Mouse (Mus musculus): ENCODE results near the gene Olfr1369-ps1. TPM values are rescaled to one million over a fixed set of nuclear protein-coding genes. Genes with fewer than 3 reads are reported as not detected.

The Olfr1369-ps1 gene
- polyA plus RNA-seq, 1 experiment from 2014 or later, result 0.04 TPM

DNA sequence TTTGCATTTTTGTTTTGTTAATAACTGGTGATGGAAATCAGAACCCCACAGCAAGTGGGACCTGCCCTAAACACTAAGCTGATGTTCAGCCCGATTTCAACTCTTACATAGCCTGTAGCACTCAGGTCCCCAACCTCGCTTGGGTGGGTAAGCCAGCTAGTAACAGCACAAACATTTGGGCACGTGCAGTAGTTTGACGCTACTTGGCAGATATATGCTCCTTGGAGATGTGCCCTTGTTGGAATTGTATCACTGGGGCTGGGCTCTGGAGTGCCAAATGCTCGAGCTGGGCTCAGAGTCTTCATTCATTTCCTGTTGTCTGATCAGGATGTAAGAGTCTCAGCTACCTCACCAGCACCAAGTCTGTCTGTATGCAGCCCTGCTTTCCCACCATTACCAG is 51.3 kb downstream of the Olfr1369-ps1 start:
- 62% methylated on average over 5 of the region's 5 CpGs for WGBS
- ATAC-seq (ENCODE audit: low FRiP score, low TSS enrichment), result no peak
- Histone ChIP-seq H3K27me3 (ENCODE audit: control insufficient read depth, insufficient read depth, low read length) (no peaks in the 10 kb centered on the region), H3K9ac (ENCODE audit: low read length) (no peak overlapping the region), H3K36me3 (ENCODE audit: control insufficient read depth, insufficient read depth, low read length) (no peaks in the 10 kb centered on the region), H3K4me2 (replicated peaks; ENCODE audit: low read depth) (no peak overlapping the region), H3K27ac (replicated peaks) (no peak overlapping the region), H3K4me1 (replicated peaks; ENCODE audit: control insufficient read depth, insufficient read depth) (no peaks in the 10 kb centered on the region), H3K4me3 (ENCODE audit: low read depth, low read length) (no peak overlapping the region), H3K9me3 (ENCODE audit: control insufficient read depth, low read length) (no peaks in the 10 kb centered on the region)
- TF ChIP-seq CTCF (IDR thresholded peaks at IDR 0.05; ENCODE audit: low read depth) (no peak), EP300 (optimal IDR thresholded peaks at IDR 0.05) (no peak)
- DNase-seq (ENCODE audit: low spot score), result no peak

DNA sequence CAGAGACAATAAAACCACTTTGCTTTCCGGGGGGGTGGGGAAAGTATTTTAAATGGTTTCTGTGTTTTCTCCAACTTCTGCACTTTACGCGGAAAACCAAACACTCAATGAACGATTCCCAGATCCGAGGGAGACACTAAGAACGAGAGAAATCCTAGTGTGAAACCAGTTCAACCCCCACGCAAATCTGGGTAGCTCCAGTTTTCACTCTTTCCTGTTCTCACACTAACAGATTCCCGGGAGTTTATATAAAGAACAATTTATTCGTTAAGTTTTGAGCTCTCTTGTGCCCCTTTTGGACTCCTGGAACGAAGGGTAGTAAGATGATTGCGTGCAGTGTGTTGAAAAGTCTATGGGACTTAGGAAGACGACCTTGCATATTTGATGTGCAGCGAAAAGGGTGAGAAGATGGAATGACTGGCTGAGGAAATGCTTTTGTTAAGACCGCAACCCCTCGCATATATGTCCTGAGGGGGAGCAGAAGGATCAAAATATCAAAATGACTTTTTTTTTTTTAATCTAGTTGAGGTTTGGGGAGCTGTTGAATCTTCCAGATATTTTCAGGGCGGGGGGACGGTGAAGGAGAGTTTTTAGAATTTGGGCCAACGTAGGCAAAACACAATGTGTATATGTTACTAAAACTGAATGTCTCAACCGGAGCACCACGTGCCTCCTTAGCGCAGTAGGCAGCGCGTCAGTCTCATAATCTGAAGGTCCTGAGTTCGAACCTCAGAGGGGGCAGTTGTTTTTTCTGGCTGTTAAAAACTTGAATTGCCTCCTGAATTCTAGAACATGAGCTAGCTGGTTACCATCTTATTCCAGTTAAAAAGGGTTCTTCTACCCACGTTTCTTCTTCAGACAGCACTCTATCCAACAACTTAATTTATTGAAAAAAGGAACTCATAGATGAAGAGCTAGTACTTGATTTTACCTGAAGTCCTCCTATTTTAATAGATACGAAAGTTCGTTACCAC is 55.9 kb downstream of the Olfr1369-ps1 start:
- no peaks in the 10 kb centered on the region for H3K4me1 ChIP-seq (replicated peaks; ENCODE audit: control insufficient read depth, insufficient read depth)
- peak overlapping the region; percentile 84 for H3K4me2 ChIP-seq (replicated peaks; ENCODE audit: low read depth)
- 0 out of 2 replicates have a peak overlapping the region, but pooled peaks have one; percentile 8 for H3K27ac ChIP-seq (replicated peaks)
- H3K9me3 ChIP-seq (ENCODE audit: control insufficient read depth, low read length), result no peaks in the 10 kb centered on the region
- no peaks in the 10 kb centered on the region for H3K36me3 ChIP-seq (ENCODE audit: control insufficient read depth, insufficient read depth, low read length)
- WGBS, result 2% methylated on average over 27 of the region's 27 CpGs
- H3K9ac ChIP-seq (ENCODE audit: low read length), result peak overlapping the region; percentile 50
- DNase-seq (ENCODE audit: low spot score) (peak; percentile 71), ATAC-seq (ENCODE audit: low FRiP score, low TSS enrichment) (peak; percentile 51; the same call in 1 of the 2 replicates)
- peak overlapping the region; percentile 46 for H3K4me3 ChIP-seq (ENCODE audit: low read depth, low read length)
- H3K27me3 ChIP-seq (ENCODE audit: control insufficient read depth, insufficient read depth, low read length), result no peaks in the 10 kb centered on the region
- no peak for TF ChIP-seq CTCF (IDR thresholded peaks at IDR 0.05; ENCODE audit: low read depth)
- no peak for TF ChIP-seq EP300 (optimal IDR thresholded peaks at IDR 0.05)

- Histone ChIP-seq H3K27me3 (ENCODE audit: control insufficient read depth, insufficient read depth, low read length) (no peaks in the 10 kb centered on the region), H3K9me3 (ENCODE audit: control insufficient read depth, low read length) (no peaks in the 10 kb centered on the region), H3K36me3 (ENCODE audit: control insufficient read depth, insufficient read depth, low read length) (no peaks in the 10 kb centered on the region), H3K4me2 (replicated peaks; ENCODE audit: low read depth) (peak overlapping the region; percentile 84), H3K9ac (ENCODE audit: low read length) (peak overlapping the region; percentile 53), H3K4me1 (replicated peaks; ENCODE audit: control insufficient read depth, insufficient read depth) (no peaks in the 10 kb centered on the region), H3K27ac (replicated peaks) (no peak overlapping the region), H3K4me3 (ENCODE audit: low read depth, low read length) (peak overlapping the region; percentile 46)
- WGBS, result 1% methylated on average over 8 of the region's 8 CpGs
- no peak for TF ChIP-seq CTCF (IDR thresholded peaks at IDR 0.05; ENCODE audit: low read depth)
- TF ChIP-seq EP300 (optimal IDR thresholded peaks at IDR 0.05), result peak; percentile 66
- ATAC-seq (ENCODE audit: low FRiP score, low TSS enrichment) (no peak), DNase-seq (ENCODE audit: low spot score) (no peak)
Observed at GRCm38 (mm10) chr13:21167910-21168300, 56.6 kb downstream of the Olfr1369-ps1 start.

DNA sequence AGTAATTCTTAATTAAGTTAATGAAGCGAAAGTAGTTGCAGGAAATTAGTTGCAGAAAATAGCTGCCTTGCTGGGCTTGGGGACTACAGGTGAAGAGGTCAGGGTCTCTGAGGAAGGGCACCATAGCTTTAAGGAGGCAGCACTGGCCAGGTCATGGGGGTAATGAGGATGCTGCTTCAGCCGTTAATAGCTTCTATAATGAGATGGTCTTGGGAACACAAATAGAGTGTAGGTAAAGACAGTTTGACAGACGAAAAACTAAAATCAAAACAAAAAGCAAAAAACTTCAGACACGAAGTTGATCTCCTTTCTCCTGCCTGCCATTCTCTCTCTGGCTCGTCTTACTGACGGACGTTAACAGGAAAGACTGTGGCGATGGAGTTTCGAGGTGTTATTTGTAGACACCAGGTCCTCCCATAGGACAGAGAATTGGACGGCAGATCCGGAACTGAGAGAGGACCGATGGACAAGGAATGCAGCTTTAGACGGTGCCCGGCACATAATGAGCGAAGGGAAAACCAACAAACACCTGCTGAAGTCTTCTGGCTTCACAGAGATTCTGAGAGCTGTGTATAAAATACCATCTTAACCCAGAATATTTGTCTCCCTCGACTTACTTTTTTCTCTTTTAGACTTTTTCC is 57.2 kb downstream of the Olfr1369-ps1 start:
- Histone ChIP-seq H3K4me1 (replicated peaks; ENCODE audit: control insufficient read depth, insufficient read depth) (no peaks in the 10 kb centered on the region), H3K27ac (replicated peaks) (peak overlapping the region; percentile 59), H3K36me3 (ENCODE audit: control insufficient read depth, insufficient read depth, low read length) (no peaks in the 10 kb centered on the region), H3K9me3 (ENCODE audit: control insufficient read depth, low read length) (no peaks in the 10 kb centered on the region), H3K27me3 (ENCODE audit: control insufficient read depth, insufficient read depth, low read length) (no peaks in the 10 kb centered on the region), H3K4me2 (replicated peaks; ENCODE audit: low read depth) (peak overlapping the region; percentile 84), H3K4me3 (ENCODE audit: low read depth, low read length) (peak overlapping the region; percentile 46), H3K9ac (ENCODE audit: low read length) (peak overlapping the region; percentile 53)
- under 1% methylated on average over 16 of the region's 16 CpGs for WGBS
- TF ChIP-seq CTCF (IDR thresholded peaks at IDR 0.05; ENCODE audit: low read depth) (no peak), EP300 (optimal IDR thresholded peaks at IDR 0.05) (no peak)
- DNase-seq (ENCODE audit: low spot score) (peak; percentile 38), ATAC-seq (ENCODE audit: low FRiP score, low TSS enrichment) (no peak)

Other genes with a start within 250 kb of the Olfr1369-ps1 start
- gene Olfr1370, start 36.5 kb upstream of the Olfr1369-ps1 start, polyA plus RNA-seq (2015; fragmentation: Nextera tagmentation; extraction: Ambion mirVana), result not detected in 2 replicates
- not detected in 2 replicates for gene Olfr263, start 18.2 kb downstream of the Olfr1369-ps1 start, polyA plus RNA-seq (2015; fragmentation: Nextera tagmentation; extraction: Ambion mirVana)
- gene Olfr1368, start 34.4 kb downstream of the Olfr1369-ps1 start, polyA plus RNA-seq (2015; fragmentation: Nextera tagmentation; extraction: Ambion mirVana), result not detected in 2 replicates
- 58.5 and 60.2 TPM in 2 replicates for gene Trim27, start 68.0 kb downstream of the Olfr1369-ps1 start, polyA plus RNA-seq (2015; fragmentation: Nextera tagmentation; extraction: Ambion mirVana)
- gene Gpx5, start 181.2 kb downstream of the Olfr1369-ps1 start, polyA plus RNA-seq (2015; fragmentation: Nextera tagmentation; extraction: Ambion mirVana), result 0.06 TPM in 1 of 2 replicates, not detected in the other
- gene Gpx6, start 200.6 kb downstream of the Olfr1369-ps1 start, polyA plus RNA-seq (2015; fragmentation: Nextera tagmentation; extraction: Ambion mirVana), result 0.07 TPM in 1 of 2 replicates, not detected in the other
- not detected in 2 replicates for gene Olfr1367, start 235.4 kb downstream of the Olfr1369-ps1 start, polyA plus RNA-seq (2015; fragmentation: Nextera tagmentation; extraction: Ambion mirVana)

Measured in stomach, postnatal 0 days (tissue).